Mouse (Mus musculus) adipocyte (in vitro differentiated cells): Measurements from ENCODE around the gene Tax1bp1.
"Not testable (repeated sequence)": the region's sequence is repeated elsewhere in the genome, so short reads cannot be mapped to it uniquely, and the experiment has no call there.

Source experiments
- DNase-seq: peaks from one replicate; pipeline ENCODE4 v3.0.0-alpha.2; 2016; ENCODE audit warnings: low spot score

Tax1bp1 gene

DNA sequence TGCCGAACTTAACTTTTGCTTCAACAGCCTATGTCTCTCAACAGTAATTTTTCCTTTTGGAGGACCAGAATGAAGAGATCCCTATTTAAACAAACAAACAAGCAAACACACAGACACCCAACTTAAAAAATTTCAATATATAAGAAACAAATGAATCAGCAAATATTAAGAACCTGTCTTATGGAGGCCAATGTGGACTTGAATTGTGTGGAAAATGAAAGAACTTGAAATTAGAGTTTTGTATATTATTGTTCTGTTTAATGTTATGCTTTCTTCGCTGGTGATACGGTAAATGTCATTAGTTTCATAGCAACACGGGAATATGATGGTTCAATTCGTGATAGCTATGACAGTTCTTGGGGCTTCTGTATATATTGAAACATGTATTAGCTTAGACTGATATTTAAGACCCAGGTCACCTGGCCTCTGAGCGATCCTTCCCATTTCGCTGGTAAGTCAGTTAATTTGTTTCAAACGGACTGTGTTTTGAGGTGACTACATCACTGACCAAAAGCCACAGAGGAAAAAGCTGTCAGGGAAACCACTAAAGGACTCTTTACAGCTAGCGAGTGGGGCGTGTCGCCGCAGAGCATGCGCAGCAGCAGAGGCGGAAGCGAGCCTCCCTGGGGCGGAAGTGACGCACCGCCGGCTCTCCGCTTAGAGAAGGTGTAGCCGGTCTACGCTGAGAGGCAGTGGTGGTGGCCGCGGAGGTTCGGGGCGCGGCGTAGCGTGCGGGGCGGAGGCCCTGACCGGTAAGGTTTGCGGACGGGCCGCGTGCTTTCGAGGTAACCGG lies at the start of gene Tax1bp1:
Tax1bp1 (plus strand) TSS at position 626 of the 793 bp plus-strand sequence.
- peak; percentile 94 for DNase-seq

DNA sequence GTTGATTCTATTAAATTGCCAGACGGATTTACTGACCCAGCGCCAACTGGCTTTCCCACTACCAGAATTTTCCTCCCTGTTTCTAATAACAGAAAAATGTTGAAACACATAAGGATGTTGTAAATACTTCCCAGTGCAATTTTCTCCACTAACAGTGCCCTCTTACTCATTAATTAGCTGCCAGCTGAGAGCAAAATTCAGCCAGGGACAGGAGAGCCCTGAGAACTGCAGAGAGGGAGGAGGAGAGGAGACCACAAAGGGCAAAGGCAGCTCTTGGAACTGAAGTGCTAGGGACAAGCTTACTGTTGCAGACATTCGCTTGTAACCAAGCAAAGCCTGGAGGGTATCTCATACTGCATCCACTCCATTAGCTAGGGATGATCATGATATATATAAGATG lies 45.9 kb upstream of the Tax1bp1 start:
- peak; percentile 71 for DNase-seq

DNA sequence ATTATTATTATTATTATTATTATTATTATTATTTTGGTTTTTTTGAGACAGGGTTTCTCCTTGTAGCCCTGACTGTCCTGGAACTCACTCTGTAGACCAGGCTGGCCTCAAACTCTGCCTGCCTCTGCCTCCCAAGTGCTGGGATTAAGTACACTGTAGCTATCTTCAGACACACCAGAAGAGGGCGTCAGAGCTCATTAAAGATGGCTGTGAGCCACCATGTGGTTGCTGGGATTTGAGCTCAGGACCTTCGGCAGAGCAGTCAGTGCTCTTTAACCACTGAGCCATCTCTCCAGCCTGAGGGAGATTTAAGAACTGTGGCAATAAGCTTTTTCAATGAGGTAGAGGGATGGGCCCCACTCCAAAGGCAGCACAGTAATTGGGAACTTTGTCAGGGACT lies 43.7 kb upstream of the Tax1bp1 start:
- not testable (repeated sequence) for DNase-seq

DNA sequence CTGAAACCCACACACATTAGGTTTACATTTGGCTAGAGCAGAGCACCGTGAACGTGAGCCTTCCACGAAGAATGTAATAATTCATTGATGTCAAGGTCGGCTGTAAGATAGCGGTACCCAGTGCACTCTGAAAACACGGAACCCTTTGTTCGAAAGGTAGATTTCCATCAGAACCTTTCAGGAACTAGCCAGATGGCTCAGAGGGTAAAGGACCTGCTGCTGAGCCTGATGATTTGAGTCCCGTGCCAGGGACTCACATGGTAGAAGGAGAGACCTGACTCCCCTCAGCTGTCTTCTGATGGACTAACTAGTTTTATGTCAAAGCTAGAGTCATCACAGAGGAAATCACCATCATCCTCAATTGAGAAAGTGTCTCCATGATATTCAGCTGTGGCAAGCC lies 41.7 kb upstream of the Tax1bp1 start:
- DNase-seq = no peak

DNA sequence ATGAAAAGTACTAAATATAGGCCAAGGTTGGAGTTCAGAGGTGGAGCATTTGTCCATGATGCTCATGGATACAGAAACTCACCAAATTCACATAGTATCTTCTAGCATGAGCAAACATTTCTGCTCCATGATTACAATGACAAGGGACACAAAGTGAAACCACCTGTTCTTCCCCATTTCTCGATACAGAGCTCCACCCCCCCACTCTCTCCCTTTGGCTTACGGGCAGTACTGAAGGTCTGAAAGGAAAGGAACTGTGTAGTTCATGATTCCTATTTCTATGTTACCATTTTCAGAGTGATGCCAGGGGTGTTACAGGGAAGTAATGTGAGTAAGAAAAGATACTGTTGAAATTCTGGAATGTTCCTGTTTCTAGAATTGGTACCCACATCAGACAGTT lies 41.0 kb upstream of the Tax1bp1 start:
- no peak for DNase-seq

DNA sequence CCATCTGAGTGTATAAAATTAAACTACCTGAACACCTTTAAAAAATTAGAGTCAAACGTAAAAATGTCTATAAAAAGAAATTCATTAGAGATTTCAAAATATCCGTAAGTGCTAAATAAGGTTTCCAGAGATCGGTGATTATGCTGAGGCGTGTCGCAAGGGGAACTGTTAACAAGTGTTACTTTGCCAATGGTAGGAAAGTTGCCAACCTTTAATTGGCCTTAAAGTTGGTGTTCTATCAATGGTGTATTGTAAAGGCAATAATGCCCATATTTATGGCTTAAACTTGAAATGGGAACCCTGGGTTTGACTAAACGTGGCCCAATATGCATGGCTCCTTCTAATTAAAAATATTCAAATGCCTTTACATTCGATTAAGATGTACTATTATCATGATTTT lies 39.8 kb upstream of the Tax1bp1 start:
- DNase-seq = peak; percentile 36

DNA sequence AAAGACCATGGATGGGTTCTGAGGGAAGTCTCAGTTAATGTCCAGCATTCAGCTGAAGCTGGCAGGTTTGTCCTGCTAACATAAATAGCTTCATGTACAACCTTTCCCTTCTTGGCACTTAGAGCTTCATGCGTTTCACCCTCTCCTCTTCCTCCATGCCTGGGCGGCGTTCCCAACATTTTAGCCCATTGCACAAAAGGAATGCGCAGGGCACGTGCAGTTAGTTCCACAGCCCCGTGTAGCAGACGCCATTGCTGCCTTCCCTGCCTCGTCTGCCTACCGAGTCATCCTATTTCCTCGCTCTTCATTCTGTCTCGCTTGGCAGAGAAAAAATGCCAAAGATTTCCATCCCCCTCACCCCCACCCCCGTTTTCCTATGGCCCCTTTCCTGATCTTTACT lies 39.0 kb upstream of the Tax1bp1 start:
- DNase-seq = no peak

DNA sequence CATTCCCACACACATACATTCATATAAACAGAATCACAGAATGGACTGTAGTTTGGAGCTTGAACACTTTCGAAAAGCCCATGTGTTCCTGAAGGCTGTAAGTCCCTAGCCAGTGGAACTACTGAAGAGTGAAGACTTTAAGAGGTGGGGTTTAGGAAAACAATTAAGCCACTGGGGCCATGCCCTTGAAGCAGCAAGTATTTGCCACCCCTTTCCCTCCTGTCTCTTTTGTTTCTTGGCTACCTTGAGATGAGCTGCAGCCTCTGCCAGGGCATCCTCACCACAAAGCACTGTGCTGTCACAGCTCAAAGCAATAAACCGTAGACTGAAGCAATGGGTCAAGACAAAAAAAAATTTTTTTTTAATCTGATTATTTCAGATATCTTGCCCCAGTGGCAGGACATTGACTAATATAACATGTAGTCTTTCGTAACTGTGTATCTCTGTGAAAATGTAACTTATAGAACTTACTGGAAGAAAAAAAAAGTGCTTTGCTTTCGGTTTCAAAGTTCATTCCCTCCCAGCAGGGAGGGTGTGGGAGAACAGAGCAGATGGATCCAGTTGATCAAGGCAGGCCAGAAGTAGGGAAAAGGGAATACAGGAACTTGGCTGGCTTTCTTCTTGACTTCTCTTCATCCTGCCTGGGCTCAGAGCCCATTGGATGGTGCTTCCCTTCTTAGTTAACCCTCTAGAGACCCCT lies 38.2 kb upstream of the Tax1bp1 start:
- DNase-seq = peak; percentile 95

DNA sequence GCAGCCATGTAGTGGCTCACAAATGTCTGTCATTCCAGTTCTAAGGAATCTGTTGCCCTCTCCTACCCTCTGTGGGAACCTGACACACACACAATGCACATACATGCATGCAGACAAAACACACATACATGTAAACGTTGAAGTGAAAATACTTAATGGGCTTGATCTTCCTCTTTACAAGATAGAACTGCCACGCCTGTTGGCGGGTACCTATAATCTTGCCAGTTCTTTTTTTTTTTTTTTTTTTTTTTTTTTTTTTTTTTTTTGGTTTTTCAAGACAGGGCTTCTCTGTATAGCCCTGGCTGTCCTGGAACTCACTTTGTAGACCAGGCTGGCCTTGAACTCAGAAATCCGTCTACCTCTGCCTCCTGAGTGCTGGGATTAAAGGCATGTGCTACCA lies 36.0 kb upstream of the Tax1bp1 start:
- DNase-seq = not testable (repeated sequence)

DNA sequence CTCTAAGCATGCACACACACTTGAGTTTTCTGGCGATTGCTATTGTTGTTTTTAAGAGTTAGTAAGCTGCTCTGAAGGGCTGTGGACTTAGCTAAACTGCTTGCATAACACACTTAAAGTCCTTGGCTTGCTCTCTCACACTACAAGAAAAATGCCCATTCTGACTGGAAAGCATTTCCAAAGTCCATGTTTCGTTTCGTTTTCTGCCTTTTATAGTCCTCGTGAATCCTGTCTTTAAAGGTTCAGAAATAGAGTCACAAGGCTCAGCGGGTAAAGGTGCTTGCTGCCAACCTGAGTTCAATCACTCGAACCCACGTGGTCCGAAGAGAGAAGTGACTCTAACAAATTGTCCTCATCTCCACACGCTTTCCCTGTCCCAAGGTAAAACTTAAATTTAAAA lies 34.0 kb upstream of the Tax1bp1 start:
- DNase-seq = peak; percentile 79

DNA sequence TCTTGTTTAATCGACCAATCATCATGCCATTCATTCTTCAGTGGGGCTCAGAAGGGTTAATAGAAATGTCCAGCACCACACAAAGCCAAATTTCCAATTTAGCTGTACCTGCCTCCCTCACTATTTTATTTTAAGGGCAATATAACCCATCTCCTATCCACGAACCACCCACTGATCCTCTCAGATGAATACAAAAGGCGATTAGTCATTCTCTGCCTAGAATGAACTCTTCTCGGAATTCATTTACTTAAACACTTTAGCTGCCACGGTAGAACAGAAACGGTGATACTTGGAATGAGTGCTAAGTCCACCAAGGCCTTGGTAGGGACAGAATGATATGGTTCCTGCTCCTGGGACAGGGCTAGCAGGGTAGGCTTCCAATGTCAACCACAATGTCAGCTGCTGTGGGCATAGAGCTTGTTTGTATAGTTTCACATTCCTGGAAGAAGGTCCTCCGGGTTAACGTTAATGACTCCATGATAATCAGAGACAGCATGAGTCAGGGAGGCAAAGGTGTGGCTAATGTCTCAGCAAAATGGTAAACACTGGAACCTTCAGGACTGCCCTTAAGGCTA lies 33.0 kb upstream of the Tax1bp1 start:
- no peak for DNase-seq

DNA sequence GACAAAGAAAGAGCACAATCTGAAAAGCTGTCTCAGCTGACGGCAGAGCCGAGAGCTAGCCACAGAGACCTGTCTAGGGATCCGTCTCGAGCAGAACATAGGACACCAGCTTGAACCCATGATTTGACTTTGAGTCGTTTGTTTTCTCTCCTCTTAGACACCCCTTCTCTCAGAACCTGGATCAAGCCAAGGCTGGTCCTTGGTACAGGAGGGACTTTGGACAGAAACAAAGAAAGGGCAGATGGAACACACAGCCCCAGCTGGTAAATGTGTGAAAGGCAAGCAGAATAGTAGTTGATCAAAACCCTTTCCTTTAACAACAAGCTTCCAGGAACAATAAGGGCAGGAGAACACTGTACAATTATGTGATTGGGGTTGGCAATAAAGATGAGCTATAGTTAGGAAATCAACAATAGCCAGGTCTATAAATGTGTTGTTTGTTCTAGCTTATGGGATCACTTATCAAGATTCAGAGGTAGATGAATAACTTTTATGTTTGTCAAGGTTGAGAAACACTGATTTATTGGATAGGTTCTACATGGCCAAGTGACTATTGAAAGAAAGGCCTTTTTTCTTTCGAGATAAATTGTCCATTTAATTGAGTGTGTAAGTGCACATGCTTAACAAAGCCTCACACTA lies 31.6 kb upstream of the Tax1bp1 start:
- peak; percentile 67 for DNase-seq

DNA sequence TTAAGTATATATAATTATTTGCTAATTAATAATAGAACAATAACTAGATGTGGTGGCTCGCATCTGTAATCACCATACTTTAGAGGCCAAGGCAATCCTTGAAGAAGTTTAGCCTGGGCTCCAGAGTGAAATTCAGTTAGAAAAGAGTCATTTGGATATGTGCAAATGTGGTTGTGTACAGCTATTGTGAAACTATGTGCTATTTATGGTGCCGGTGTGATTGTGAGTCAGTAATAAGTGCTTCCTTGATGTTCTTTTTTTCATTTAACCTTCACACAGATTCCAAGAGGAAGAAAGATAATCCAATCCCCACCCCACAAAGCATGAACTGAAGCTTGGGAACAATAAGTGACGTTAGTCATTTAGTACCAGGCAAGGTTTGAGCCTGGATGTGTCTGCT lies 30.9 kb upstream of the Tax1bp1 start:
- DNase-seq = no peak

DNA sequence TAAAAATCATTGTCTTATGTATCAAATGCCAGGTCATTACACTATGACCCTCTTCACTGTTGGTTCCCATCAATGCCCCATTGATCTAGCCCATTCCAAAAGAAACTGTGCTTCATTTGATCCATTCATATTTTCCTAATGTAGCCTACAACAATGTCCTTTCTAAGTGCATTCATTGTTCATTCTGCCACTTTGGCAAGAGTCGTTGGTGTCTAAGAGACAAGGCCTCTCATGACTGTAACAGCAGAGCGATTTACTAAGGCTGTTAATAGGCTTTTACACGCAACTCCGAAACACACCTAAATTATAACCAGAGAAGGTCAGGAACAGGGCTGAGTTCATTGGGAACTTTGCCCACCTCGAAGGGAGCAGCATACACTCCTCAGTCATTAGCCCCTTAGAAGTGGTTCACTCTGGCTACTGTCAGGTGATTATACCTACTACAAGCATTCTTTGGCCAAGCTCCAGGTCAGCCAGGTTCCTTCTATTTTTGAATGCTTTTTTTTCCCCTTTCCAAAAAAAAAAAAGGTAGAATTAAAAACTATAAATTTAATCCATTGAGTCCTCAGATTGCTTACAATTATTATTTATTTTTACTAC lies 26.5 kb upstream of the Tax1bp1 start:
- DNase-seq = no peak

DNA sequence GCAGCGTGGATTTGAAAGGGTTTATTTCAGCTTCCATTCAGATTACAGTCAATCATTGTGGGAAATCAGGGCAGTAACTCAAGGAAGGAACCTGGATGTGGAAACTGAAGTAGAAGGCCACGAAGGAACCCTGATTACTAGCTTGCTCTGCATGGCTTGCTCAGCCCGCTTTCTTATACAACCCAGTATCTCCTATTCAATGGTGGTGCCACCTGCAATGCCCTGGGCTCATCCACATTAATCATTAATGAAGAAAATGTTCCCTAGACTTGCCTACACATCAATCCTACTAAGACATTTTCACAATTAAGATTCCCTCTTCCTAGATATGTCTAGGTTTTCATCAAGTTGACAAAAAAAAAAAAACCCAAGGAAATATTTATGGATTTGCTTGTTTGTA lies 23.2 kb upstream of the Tax1bp1 start:
- DNase-seq = no peak

DNA sequence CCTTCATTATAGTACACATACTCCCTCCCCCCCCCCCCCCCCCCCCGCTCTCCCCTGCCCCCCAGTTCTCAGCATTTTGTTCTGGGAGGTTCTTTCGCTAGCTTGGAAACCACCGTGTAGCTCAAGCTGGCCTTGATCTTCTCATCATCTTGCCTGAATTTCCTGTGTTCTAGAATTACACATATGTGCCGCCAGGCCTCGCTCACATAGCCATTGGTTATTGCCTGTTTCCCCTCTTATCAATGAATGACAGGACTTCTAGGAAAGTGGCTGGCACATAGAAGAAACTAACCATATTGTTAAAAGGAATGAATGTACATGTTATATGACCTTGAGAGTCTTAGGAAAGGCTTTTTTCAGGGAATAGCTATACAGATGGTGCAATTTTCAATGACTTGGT lies 21.7 kb upstream of the Tax1bp1 start:
- DNase-seq = no peak

DNA sequence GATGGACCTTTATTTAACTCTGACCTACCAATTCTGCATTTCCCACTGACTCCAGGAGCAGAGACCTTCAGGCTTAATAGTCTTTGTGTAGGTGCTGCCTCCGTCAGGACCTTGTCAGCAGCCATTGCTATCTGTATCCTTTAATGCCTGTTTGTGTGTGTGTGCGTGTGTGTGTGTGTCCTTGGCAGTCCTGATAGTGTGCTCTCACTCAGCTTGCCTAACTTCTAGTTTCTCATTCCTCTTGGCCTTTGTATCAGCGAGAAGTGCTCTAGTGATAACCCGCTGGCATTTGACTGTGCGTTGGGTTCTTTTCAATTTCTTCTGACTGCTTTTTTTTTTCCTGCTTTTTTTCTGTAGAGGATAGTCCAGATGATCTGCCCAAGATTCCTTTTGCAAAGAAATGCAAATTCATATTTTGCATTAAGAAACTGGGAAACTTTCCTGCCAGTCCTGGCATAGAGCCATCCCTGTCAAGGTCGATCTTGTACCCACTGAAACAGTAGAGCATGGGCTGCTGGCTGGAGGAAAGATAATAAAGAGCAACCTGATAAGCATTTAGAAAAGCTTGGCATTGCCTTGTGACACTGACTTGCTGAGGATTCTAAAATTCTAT lies 21.0 kb upstream of the Tax1bp1 start:
- peak; percentile 53 for DNase-seq

DNA sequence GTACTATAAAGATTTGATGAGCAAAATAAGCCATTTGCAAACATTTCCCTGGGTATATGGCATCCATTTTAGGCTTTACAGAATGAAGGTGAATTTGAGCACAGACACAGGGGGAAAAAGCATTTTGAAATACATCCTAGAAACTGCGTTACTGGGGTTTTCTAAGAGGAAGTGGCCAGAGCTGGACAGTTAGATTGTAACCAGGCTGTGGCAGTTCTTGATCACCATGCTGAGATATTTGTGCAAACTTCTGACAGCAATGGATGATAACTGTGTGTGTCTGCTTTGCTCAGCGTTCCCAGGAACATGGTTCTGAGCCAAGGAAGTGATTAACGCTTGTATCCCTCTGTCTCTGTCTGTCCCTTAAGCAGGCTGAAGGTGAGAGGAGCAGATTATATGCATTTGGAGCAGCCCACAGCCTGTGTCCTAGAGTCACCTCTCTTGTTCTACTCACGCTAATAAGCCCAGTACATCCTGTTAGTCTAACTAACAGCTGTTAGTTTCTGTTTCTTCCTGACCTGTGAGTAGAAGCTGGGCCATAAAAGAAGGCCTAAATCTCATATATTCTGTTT lies 15.5 kb upstream of the Tax1bp1 start:
- peak; percentile 38 for DNase-seq

DNA sequence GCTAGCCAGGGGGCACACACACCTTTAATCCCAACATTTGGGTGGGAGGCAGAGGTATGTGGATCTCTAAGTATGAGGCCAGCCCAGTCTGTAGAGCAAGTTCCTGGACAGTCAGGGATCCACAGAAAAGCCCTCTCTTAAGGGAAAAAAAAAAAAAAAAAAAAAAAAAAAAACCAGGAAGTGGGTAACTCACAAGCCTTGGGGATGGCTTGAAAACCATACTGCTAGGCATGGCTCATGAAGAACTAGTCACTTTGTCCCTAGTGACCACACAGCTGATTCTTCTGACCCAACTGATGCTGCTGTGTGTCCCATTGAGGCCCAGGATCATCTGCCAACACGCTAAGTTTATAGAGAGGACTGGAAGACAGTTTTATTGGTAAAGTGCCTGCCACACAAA lies 14.5 kb upstream of the Tax1bp1 start:
- no peak for DNase-seq

DNA sequence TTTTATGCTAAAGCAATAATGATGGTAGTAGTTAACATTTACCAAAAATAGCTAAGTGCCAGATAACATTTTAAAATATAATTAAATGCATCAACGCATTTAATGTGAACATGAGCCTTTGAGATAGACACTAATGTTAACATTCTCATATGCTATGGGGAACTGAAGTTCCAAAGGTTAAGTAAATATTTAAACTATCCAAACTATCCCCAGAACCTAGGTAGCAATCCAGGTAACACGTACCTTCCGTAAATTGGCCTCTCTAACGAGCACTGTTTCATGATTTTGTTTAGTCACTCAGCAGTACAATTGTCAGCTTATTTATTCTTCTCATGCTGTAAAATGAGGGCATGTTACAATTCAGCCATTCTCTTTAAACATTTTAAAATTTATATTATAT lies 13.6 kb upstream of the Tax1bp1 start:
- no peak for DNase-seq

DNA sequence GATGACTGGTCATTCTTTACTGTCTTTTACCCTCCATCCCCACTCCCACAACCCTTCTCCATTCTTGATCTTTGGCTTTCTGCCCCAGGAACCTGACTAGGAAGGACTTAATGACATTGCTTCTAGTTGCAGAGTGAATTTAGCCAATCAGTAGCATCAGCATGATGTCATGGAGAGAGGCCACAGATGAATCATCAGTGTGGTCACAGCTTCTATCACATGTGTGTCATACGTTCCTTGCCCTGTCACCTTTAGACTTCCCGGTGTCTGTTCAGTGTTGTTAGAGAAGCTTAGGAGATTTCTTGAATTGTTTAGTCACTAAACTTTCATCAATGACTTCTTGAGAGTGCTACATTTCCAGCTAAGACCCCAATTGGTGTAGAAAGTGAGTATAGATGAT lies 10.3 kb upstream of the Tax1bp1 start:
- no peak for DNase-seq

DNA sequence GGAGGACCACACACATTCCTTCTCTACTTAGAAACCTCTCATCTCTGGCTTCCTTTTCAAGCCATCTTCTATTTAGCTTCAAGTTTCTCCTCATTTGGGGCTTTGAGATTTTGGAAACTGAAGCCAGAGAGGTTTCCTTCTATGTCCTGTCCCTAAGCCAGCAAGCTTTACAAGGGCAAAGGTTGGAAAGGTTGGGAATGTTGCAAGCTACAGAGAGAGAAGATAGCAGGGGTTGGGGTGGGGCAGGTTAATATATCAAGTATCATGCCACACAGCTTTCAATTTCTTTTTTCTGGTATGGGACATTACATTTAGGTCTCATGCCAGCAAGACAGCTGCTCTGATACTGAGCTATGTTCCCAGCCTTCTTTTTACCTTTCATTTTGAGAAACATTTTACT lies 8.2 kb upstream of the Tax1bp1 start:
- no peak for DNase-seq
